ENCODE assay signal across 21 mouse cellular contexts in genomic region chr7:82602008-82602407, GRCm38 (mm10). TPM values are rescaled to one million over a fixed set of nuclear protein-coding genes. Genes with fewer than 3 reads are reported as not detected.
DNase-seq lines count a peak whose midpoint lies in the region; ATAC-seq and TF ChIP-seq lines count a peak whose summit lies in the region.
"Had no signal": no experiment of that assay in that cellular context is flagged by ENCODE, and none has a peak within 500 bp of the region (broad histone marks: within the 10 kb centered on the region; RNA-seq: fewer than 3 reads in every experiment).

No protein-coding gene starts in this region.

- no peak for TF ChIP-seq EP300 in lung, postnatal 0 days (IDR thresholded peaks at IDR 0.05)

- H3K9ac ChIP-seq in liver, embryonic 12.5 days, result no peak overlapping the region
- no peak overlapping the region for H3K9ac ChIP-seq in lung, postnatal 0 days (replicated peaks; ENCODE audit: low read depth)
- H3K9ac ChIP-seq in hindbrain, embryonic 11.5 days (ENCODE audit: low read depth, low read length), result no peak overlapping the region
- H3K9ac ChIP-seq: embryonic facial prominence, embryonic 12.5 days; forebrain, embryonic 15.5 days; heart, embryonic 15.5 days; hindbrain, embryonic 15.5 days had no signal

- no peaks in the 10 kb centered on the region for H3K36me3 ChIP-seq in liver, embryonic 12.5 days
- H3K36me3 ChIP-seq in lung, postnatal 0 days (ENCODE audit: insufficient read depth, low read length), result no peaks in the 10 kb centered on the region
- H3K36me3 ChIP-seq in hindbrain, embryonic 11.5 days (ENCODE audit: control insufficient read depth, insufficient read depth, low read length), result no peaks in the 10 kb centered on the region
- H3K36me3 ChIP-seq: embryonic facial prominence, embryonic 12.5 days; forebrain, embryonic 15.5 days; heart, embryonic 15.5 days; hindbrain, embryonic 10.5 days; hindbrain, embryonic 15.5 days had no signal

- H3K4me1 ChIP-seq in liver, embryonic 12.5 days, result no peaks in the 10 kb centered on the region
- no peaks in the 10 kb centered on the region for H3K4me1 ChIP-seq in lung, postnatal 0 days (ENCODE audit: insufficient read depth, low read depth, low read length)
- H3K4me1 ChIP-seq in hindbrain, embryonic 11.5 days (replicated peaks; ENCODE audit: control insufficient read depth, insufficient read depth, low read length), result no peaks in the 10 kb centered on the region
- H3K4me1 ChIP-seq: forebrain, embryonic 15.5 days; heart, embryonic 15.5 days; hindbrain, embryonic 15.5 days had no signal

- no peak for TF ChIP-seq CTCF in lung, postnatal 0 days (IDR thresholded peaks at IDR 0.05)

- no peak overlapping the region for H3K4me3 ChIP-seq in liver, embryonic 12.5 days
- H3K4me3 ChIP-seq in lung, postnatal 0 days (ENCODE audit: low read depth, low read length), result no peak overlapping the region
- no peak overlapping the region for H3K4me3 ChIP-seq in hindbrain, embryonic 11.5 days (ENCODE audit: low read depth, low read length)
- H3K4me3 ChIP-seq: embryonic facial prominence, embryonic 12.5 days; forebrain, embryonic 15.5 days; heart, adult 2 months; heart, embryonic 15.5 days; hindbrain, embryonic 10.5 days; hindbrain, embryonic 15.5 days had no signal

- WGBS in liver, embryonic 12.5 days (ENCODE audit: insufficient replicate concordance), result 24% methylated on average over 4 of the region's 4 CpGs
- WGBS in lung, postnatal 0 days, result 70% methylated on average over 4 of the region's 4 CpGs
- 78% methylated on average over 4 of the region's 4 CpGs for WGBS in hindbrain, embryonic 11.5 days

- no peak overlapping the region for H3K4me2 ChIP-seq in liver, embryonic 12.5 days
- H3K4me2 ChIP-seq in lung, postnatal 0 days (replicated peaks; ENCODE audit: low read depth, low read length), result no peak overlapping the region
- H3K4me2 ChIP-seq in hindbrain, embryonic 11.5 days (replicated peaks; ENCODE audit: low read depth, low read length), result no peak overlapping the region
- H3K4me2 ChIP-seq: embryonic facial prominence, embryonic 12.5 days; forebrain, embryonic 15.5 days; heart, embryonic 11.5 days; heart, embryonic 15.5 days; hindbrain, embryonic 15.5 days had no signal

- peak; percentile 7 for DNase-seq in liver
- no peak for DNase-seq in adrenal gland, adult 2 months
- DNase-seq in lung, postnatal 0 days (ENCODE audit: low spot score), result no peak
- DNase-seq in hindbrain, embryonic 11.5 days (ENCODE audit: low spot score), result no peak
- DNase-seq: adrenal gland, postnatal 36 days; cerebellum, adult 11 months; cerebellum, adult 8-10 months; cerebellum, postnatal 14 days; heart, adult 2 months; heart, postnatal 14 days had no signal

- H3K27ac ChIP-seq in liver, embryonic 12.5 days, result no peak overlapping the region
- no peak overlapping the region for H3K27ac ChIP-seq in lung, postnatal 0 days (ENCODE audit: low read length)
- H3K27ac ChIP-seq in hindbrain, embryonic 11.5 days (ENCODE audit: low read depth, low read length), result no peak overlapping the region
- H3K27ac ChIP-seq: embryonic facial prominence, embryonic 12.5 days; forebrain, embryonic 15.5 days; heart, adult 2 months; heart, embryonic 15.5 days; hindbrain, embryonic 10.5 days; hindbrain, embryonic 15.5 days had no signal

- no peak for ATAC-seq in liver, embryonic 12.5 days
- ATAC-seq in granulocyte monocyte progenitor cell, adult 5-6 weeks (replicated peaks; ENCODE audit: poor library complexity, severe bottlenecking), result peak; percentile 90
- ATAC-seq in megakaryocyte, adult 5-6 weeks (ENCODE audit: poor library complexity, severe bottlenecking), result peak; percentile 90
- ATAC-seq in lung, postnatal 0 days, result no peak
- no peak for ATAC-seq in hindbrain, embryonic 11.5 days (ENCODE audit: low FRiP score)
- ATAC-seq: activated CD4-positive, CD25-positive, alpha-beta regulatory T cell, adult 4 months; forebrain, embryonic 15.5 days; Patski had no signal

- H3K27me3 ChIP-seq in liver, embryonic 12.5 days (replicated peaks), result no peaks in the 10 kb centered on the region
- no peaks in the 10 kb centered on the region for H3K27me3 ChIP-seq in lung, postnatal 0 days (replicated peaks; ENCODE audit: insufficient read depth, low read length)
- H3K27me3 ChIP-seq in hindbrain, embryonic 11.5 days (ENCODE audit: control insufficient read depth, insufficient read depth, low read length), result no peaks in the 10 kb centered on the region
- H3K27me3 ChIP-seq: embryonic facial prominence, embryonic 12.5 days; forebrain, embryonic 15.5 days; heart, embryonic 15.5 days; hindbrain, embryonic 15.5 days; Patski had no signal

- no peaks in the 10 kb centered on the region for H3K9me3 ChIP-seq in liver, embryonic 12.5 days (replicated peaks)
- no peaks in the 10 kb centered on the region for H3K9me3 ChIP-seq in lung, postnatal 0 days (ENCODE audit: low read length)
- no peaks in the 10 kb centered on the region for H3K9me3 ChIP-seq in hindbrain, embryonic 11.5 days (ENCODE audit: control insufficient read depth, low read length)
- H3K9me3 ChIP-seq: embryonic facial prominence, embryonic 12.5 days; forebrain, embryonic 15.5 days; heart, embryonic 15.5 days; hindbrain, embryonic 10.5 days; hindbrain, embryonic 15.5 days had no signal

RNA-seq across cellular contexts. Expression of gene Saxo2, which starts 46.3 kb away (rescaled TPM):
- 1.0 and 1.1 TPM in 2 replicates for polyA plus RNA-seq in liver, embryonic 12.5 days (2016; fragmentation: Nextera tagmentation; extraction: Ambion mirVana)
- not detected in 2 replicates for total RNA-seq in granulocyte monocyte progenitor cell, adult 5-6 weeks (2014; fragmentation: Nextera tagmentation)
- total RNA-seq in granulocyte monocyte progenitor cell, adult 5-6 weeks (2017), result 0.43 TPM in 1 of 2 replicates, not detected in the other
- total RNA-seq in megakaryocyte, adult 5-6 weeks (2015), result 0.73 TPM in 1 of 2 replicates, not detected in the other
- 0.04 TPM in 1 of 2 replicates, not detected in the other for total RNA-seq in megakaryocyte, adult 5-6 weeks (2017)
- 1 to 10 TPM; 1.1 to 3.0 TPM for total RNA-seq in adrenal gland, adult 2 months (2021)
- polyA plus RNA-seq in adrenal gland, adult 2 months (2012; rRNA removed), result 0.87 and 2.2 TPM in 2 replicates
- polyA plus RNA-seq in lung, postnatal 0 days (2015; fragmentation: Nextera tagmentation; extraction: Ambion mirVana), result 15.1 and 17.3 TPM in 2 replicates
- polyA plus RNA-seq in hindbrain, embryonic 11.5 days (2014; fragmentation: Nextera tagmentation; extraction: Ambion mirVana), result 8.8 and 9.0 TPM in 2 replicates
- polyA plus RNA-seq: activated CD4-positive, CD25-positive, alpha-beta regulatory T cell, adult 4 months had no signal

RNA-seq across cellular contexts. Expression of gene Efl1, which starts 46.4 kb away (rescaled TPM):
- polyA plus RNA-seq in liver, embryonic 12.5 days (2016; fragmentation: Nextera tagmentation; extraction: Ambion mirVana), result 15.4 and 15.7 TPM in 2 replicates
- total RNA-seq in granulocyte monocyte progenitor cell, adult 5-6 weeks (2014; fragmentation: Nextera tagmentation), result 23.6 and 31.1 TPM in 2 replicates
- 22.7 and 27.4 TPM in 2 replicates for total RNA-seq in granulocyte monocyte progenitor cell, adult 5-6 weeks (2017)
- total RNA-seq in megakaryocyte, adult 5-6 weeks (2015), result 12.8 and 14.7 TPM in 2 replicates
- 11.8 and 13.3 TPM in 2 replicates for total RNA-seq in megakaryocyte, adult 5-6 weeks (2017)
- total RNA-seq in adrenal gland, adult 2 months (2021), result 10 to 100 TPM; 16.4 to 19.9 TPM
- 0.79 and 1.2 TPM in 2 replicates for polyA plus RNA-seq in adrenal gland, adult 2 months (2012; rRNA removed)
- 13.9 and 14.3 TPM in 2 replicates for polyA plus RNA-seq in lung, postnatal 0 days (2015; fragmentation: Nextera tagmentation; extraction: Ambion mirVana)
- 23.8 and 27.9 TPM in 2 replicates for polyA plus RNA-seq in hindbrain, embryonic 11.5 days (2014; fragmentation: Nextera tagmentation; extraction: Ambion mirVana)

Comparison
In these comparisons a context has a peak if more than half of its experiments do, and no peak if none do; other contexts are left out.
1. ATAC-seq: peak in granulocyte monocyte progenitor cell, adult 5-6 weeks (single experiment) and megakaryocyte, adult 5-6 weeks (single experiment); none in liver, embryonic 12.5 days (single experiment), lung, postnatal 0 days (single experiment) and hindbrain, embryonic 11.5 days (single experiment).